Mouse (Mus musculus) heart, postnatal 0 days (tissue): Measurements from ENCODE around the gene Shroom2. TPM values are rescaled to one million over a fixed set of nuclear protein-coding genes. Genes with fewer than 3 reads are reported as not detected.
A peak's percentile ranks its signal among the peaks of the same experiment; 100 is the strongest.

Experiments used
- ATAC-seq: fragments of 200-750 bp; cut with Nextera tagmentation; 2 replicates; pipeline ENCODE4 v1.8.0; 2017; ENCODE audit warnings: low read depth, moderate number of reproducible peaks, moderate library complexity; ENCODE audit not compliant: insufficient read depth
- DNase-seq: peaks from one replicate; pipeline ENCODE4 v3.0.0-alpha.2; 2016; ENCODE audit warnings: low spot score
- H3K27ac ChIP-seq: fragments of 300-500 bp; sonication (generic); 2 replicates; pipeline ENCODE4 v1.5.1; 2014; ENCODE audit warnings: low read depth, mild to moderate bottlenecking
- H3K27me3 ChIP-seq: fragments of 300-500 bp; sonication (generic); 2 replicates; pipeline ENCODE4 v1.6.1; 2014; ENCODE audit warnings: low read length, mixed read lengths; ENCODE audit not compliant: control insufficient read depth, insufficient read depth
- H3K36me3 ChIP-seq: fragments of 300-500 bp; sonication (generic); replicated peaks from 2 replicates; pipeline ENCODE4 v1.6.1; 2014; ENCODE audit warnings: low read length, mixed read lengths; ENCODE audit not compliant: control insufficient read depth, insufficient read depth
- H3K4me1 ChIP-seq: fragments of 300-500 bp; sonication (generic); 2 replicates; pipeline ENCODE4 v1.6.1; 2014; ENCODE audit warnings: antibody characterized with exemption; ENCODE audit not compliant: control insufficient read depth, insufficient read depth
- H3K4me2 ChIP-seq: fragments of 300-500 bp; sonication (generic); 2 replicates; pipeline ENCODE4 v1.6.1; 2014; ENCODE audit warnings: low read depth, mild to moderate bottlenecking, low read length, moderate library complexity
- H3K4me3 ChIP-seq: fragments of 300-500 bp; sonication (generic); 2 replicates; pipeline ENCODE4 v1.5.1; 2014; ENCODE audit warnings: low read depth, low read length
- H3K9ac ChIP-seq: fragments of 300-500 bp; sonication (generic); replicated peaks from 2 replicates; pipeline ENCODE4 v1.6.1; 2014; ENCODE audit warnings: low read depth, low read length, mixed read lengths
- H3K9me3 ChIP-seq: fragments of 300-500 bp; sonication (generic); replicated peaks from 2 replicates; pipeline ENCODE4 v1.6.1; 2016; ENCODE audit warnings: low read length; ENCODE audit not compliant: control insufficient read depth
- CTCF ChIP-seq: IDR thresholded peaks from 2 replicates; pipeline ENCODE4 v1.5.1; 2016; ENCODE audit warnings: antibody characterized with exemption, control low read depth, low read depth
- EP300 ChIP-seq: IDR thresholded peaks from 2 replicates; pipeline ENCODE4 v1.6.1; 2016; ENCODE audit warnings: antibody characterized with exemption, low read depth
- WGBS: fragments of 180-500 bp; shearing (Covaris S2); extraction: QIAGEN DNeasy Blood & Tissue Kit; methylation state at CpG from one replicate; pipeline ENCODE4 v1.1.7; 2014; 5-methylcytosine and 5-hydroxymethylcytosine counted together
- polyA plus RNA-seq: library from polyadenylated mRNA; unstranded; fragments of >200 nt; fragmentation: Nextera tagmentation; extraction: Ambion mirVana; gene quantifications from 2 replicates; pipeline ENCODE4 v1.2.1, GENCODE M21; 2015
- total RNA-seq: library from RNA; depleted of rRNA; stranded (reverse); fragments of >200 nt; gene quantifications from 2 replicates; pipeline ENCODE4 v1.2.3, GENCODE M21; 2014; ENCODE audit warnings: low replicate concordance

Gene Shroom2
- total and polyA plus RNA-seq, 2 experiments from 2014 or later = 2.0 to 13.5 TPM

- no peak overlapping the region for H3K4me2 ChIP-seq
Observed at GRCm38 (mm10) chrX:152701679-152702078, 67.6 kb downstream of the Shroom2 start.

GRCm38 (mm10) chrX:152690788-152691291, 78.4 kb downstream of the Shroom2 start:
- no peak for TF ChIP-seq CTCF
- TF ChIP-seq EP300 = no peak
- 42% methylated on average over 2 of the region's 2 CpGs for WGBS
- Histone ChIP-seq H3K9me3 (no peaks in the 10 kb centered on the region), H3K27me3 (no peaks in the 10 kb centered on the region), H3K4me3 (no peak overlapping the region), H3K4me2 (no peak overlapping the region), H3K27ac (0 out of 2 replicates have a peak overlapping the region, but pooled peaks have one; percentile 11), H3K4me1 (no peaks in the 10 kb centered on the region), H3K36me3 (no peaks in the 10 kb centered on the region), H3K9ac (no peak overlapping the region)
- ATAC-seq = no peak
- peak; percentile 25 for DNase-seq

More at GRCm38 (mm10) chrX:152701679-152702078, 67.6 kb downstream of the Shroom2 start:
- H3K36me3 ChIP-seq = no peaks in the 10 kb centered on the region
- no peak for DNase-seq
- ATAC-seq = no peak
- H3K4me1 ChIP-seq = no peaks in the 10 kb centered on the region
- H3K4me3 ChIP-seq = no peak overlapping the region
- TF ChIP-seq CTCF (no peak), EP300 (no peak)
- H3K9ac ChIP-seq = no peak overlapping the region
- WGBS = 47% methylated on average over 3 of the region's 3 CpGs
- H3K9me3 ChIP-seq = no peaks in the 10 kb centered on the region
- H3K27ac ChIP-seq = no peak overlapping the region
- no peaks in the 10 kb centered on the region for H3K27me3 ChIP-seq

- 32% methylated on average over 2 of the region's 2 CpGs for WGBS
- Histone ChIP-seq H3K36me3 (no peaks in the 10 kb centered on the region), H3K27me3 (no peaks in the 10 kb centered on the region), H3K27ac (0 out of 2 replicates have a peak overlapping the region, but pooled peaks have one; percentile 38), H3K4me1 (0 out of 2 replicates have a peak, but pooled peaks cover 8% of the 10 kb centered on the region), H3K4me3 (no peak overlapping the region), H3K9ac (no peak overlapping the region), H3K9me3 (no peaks in the 10 kb centered on the region), H3K4me2 (peak overlapping the region; percentile 1; the same call in 1 of the 2 replicates)
- TF ChIP-seq EP300 = no peak
- no peak for ATAC-seq
- DNase-seq = no peak
Observed at GRCm38 (mm10) chrX:152679190-152679814, 90.0 kb downstream of the Shroom2 start.

GRCm38 (mm10) chrX:152676357-152676756, 92.9 kb downstream of the Shroom2 start:
- H3K36me3 ChIP-seq = no peaks in the 10 kb centered on the region
- H3K27ac ChIP-seq = no peak overlapping the region
- ATAC-seq = no peak
- 42% methylated on average over 3 of the region's 3 CpGs for WGBS
- no peaks in the 10 kb centered on the region for H3K27me3 ChIP-seq
- TF ChIP-seq CTCF (peak; percentile 45), EP300 (no peak)
- H3K9ac ChIP-seq = no peak overlapping the region
- no peak overlapping the region for H3K4me2 ChIP-seq
- peak; percentile 18 for DNase-seq
- no peaks in the 10 kb centered on the region for H3K9me3 ChIP-seq
- H3K4me1 ChIP-seq = 0 out of 2 replicates have a peak, but pooled peaks cover 8% of the 10 kb centered on the region
- no peak overlapping the region for H3K4me3 ChIP-seq

GRCm38 (mm10) chrX:152673431-152673830, 95.8 kb downstream of the Shroom2 start:
- Histone ChIP-seq H3K27me3 (no peaks in the 10 kb centered on the region), H3K4me2 (no peak overlapping the region), H3K4me3 (no peak overlapping the region), H3K36me3 (no peaks in the 10 kb centered on the region), H3K9me3 (no peaks in the 10 kb centered on the region), H3K4me1 (no peaks in the 10 kb centered on the region), H3K27ac (no peak overlapping the region), H3K9ac (no peak overlapping the region)
- no peak for TF ChIP-seq CTCF
- TF ChIP-seq EP300 = no peak
- 63% methylated on average over 3 of the region's 3 CpGs for WGBS
- DNase-seq = no peak
- no peak for ATAC-seq
